Mouse (Mus musculus): ENCODE results near the gene Zmiz1. TPM values are rescaled to one million over a fixed set of nuclear protein-coding genes. Genes with fewer than 3 reads are reported as not detected.
A peak's percentile ranks its signal among the peaks of the same experiment; 100 is the strongest.

Zmiz1 gene
- polyA plus RNA-seq, 1 experiment: 27.2 TPM

GRCm38 (mm10) chr14:25607968-25608491, 149.0 kb downstream of the Zmiz1 start:
- Histone ChIP-seq H3K27ac (ENCODE audit: control insufficient read depth, insufficient read depth, low read depth, low read length, poor library complexity) (peak overlapping the region; percentile 82), H3K4me1 (ENCODE audit: control insufficient read depth, insufficient read depth, low read length) (peaks cover 7% of the 10 kb centered on the region), H3K4me3 (replicated peaks; ENCODE audit: control insufficient read depth, low read depth, low read length) (peak overlapping the region; percentile 72)
- no peak for TF ChIP-seq CTCF (IDR thresholded peaks at IDR 0.05; ENCODE audit: control insufficient read depth, insufficient read depth, low read length)
- TF ChIP-seq POLR2A (IDR thresholded peaks at IDR 0.05; ENCODE audit: borderline replicate concordance, control insufficient read depth, low read depth, low read length): peak; percentile 45; the same call in 1 of the 2 replicates
- 1% methylated on average over 53 of the region's 53 CpGs for WGBS

DNA sequence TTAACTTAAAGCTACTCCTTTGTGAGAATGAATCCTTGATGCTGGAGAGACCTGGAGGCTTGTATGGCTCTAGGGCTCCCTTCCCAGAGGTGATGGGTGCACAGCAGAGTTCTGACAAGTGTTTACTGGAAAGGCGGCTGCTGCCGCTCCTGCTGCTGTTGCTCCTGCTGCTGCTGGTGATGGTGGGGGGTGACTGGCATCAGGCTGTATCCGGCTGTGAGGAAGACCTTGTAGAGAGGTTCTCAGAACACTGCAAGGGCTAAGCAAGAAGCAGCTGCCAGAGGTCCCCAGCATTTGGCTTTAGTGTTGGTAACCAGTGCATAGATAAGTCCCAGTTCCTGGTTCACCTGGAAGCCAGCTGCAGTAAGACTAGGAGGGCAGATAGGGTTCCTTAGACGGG, 149.6 kb downstream of the Zmiz1 start:
- peaks cover 7% of the 10 kb centered on the region for H3K4me1 ChIP-seq (ENCODE audit: control insufficient read depth, insufficient read depth, low read length)
- TF ChIP-seq POLR2A (IDR thresholded peaks at IDR 0.05; ENCODE audit: borderline replicate concordance, control insufficient read depth, low read depth, low read length): no peak
- no peak for TF ChIP-seq CTCF (IDR thresholded peaks at IDR 0.05; ENCODE audit: control insufficient read depth, insufficient read depth, low read length)
- H3K27ac ChIP-seq (ENCODE audit: control insufficient read depth, insufficient read depth, low read depth, low read length, poor library complexity): peak overlapping the region; percentile 82; the same call in 1 of the 2 replicates
- 25% methylated on average over 4 of the region's 4 CpGs for WGBS
- peak overlapping the region; percentile 13 for H3K4me3 ChIP-seq (replicated peaks; ENCODE audit: control insufficient read depth, low read depth, low read length)

- Histone ChIP-seq H3K4me3 (replicated peaks; ENCODE audit: control insufficient read depth, low read depth, low read length) (no peak overlapping the region), H3K27ac (ENCODE audit: control insufficient read depth, insufficient read depth, low read depth, low read length, poor library complexity) (no peak overlapping the region), H3K4me1 (ENCODE audit: control insufficient read depth, insufficient read depth, low read length) (peaks cover 9% of the 10 kb centered on the region)
- TF ChIP-seq POLR2A (IDR thresholded peaks at IDR 0.05; ENCODE audit: borderline replicate concordance, control insufficient read depth, low read depth, low read length) (no peak), CTCF (IDR thresholded peaks at IDR 0.05; ENCODE audit: control insufficient read depth, insufficient read depth, low read length) (no peak)
- 2% methylated on average over 7 of the region's 7 CpGs for WGBS
Observed at GRCm38 (mm10) chr14:25609355-25609754, 150.4 kb downstream of the Zmiz1 start.

- TF ChIP-seq POLR2A (IDR thresholded peaks at IDR 0.05; ENCODE audit: borderline replicate concordance, control insufficient read depth, low read depth, low read length): no peak
- TF ChIP-seq CTCF (IDR thresholded peaks at IDR 0.05; ENCODE audit: control insufficient read depth, insufficient read depth, low read length): no peak
- Histone ChIP-seq H3K4me1 (ENCODE audit: control insufficient read depth, insufficient read depth, low read length) (peaks cover 14% of the 10 kb centered on the region), H3K27ac (ENCODE audit: control insufficient read depth, insufficient read depth, low read depth, low read length, poor library complexity) (no peak overlapping the region), H3K4me3 (replicated peaks; ENCODE audit: control insufficient read depth, low read depth, low read length) (no peak overlapping the region)
- 76% methylated on average over 14 of the region's 14 CpGs for WGBS
Observed at GRCm38 (mm10) chr14:25610396-25611158, 151.6 kb downstream of the Zmiz1 start.

- no peak overlapping the region for H3K27ac ChIP-seq (ENCODE audit: control insufficient read depth, insufficient read depth, low read depth, low read length, poor library complexity)
- 87% methylated on average over 9 of the region's 9 CpGs for WGBS
- no peak for TF ChIP-seq CTCF (IDR thresholded peaks at IDR 0.05; ENCODE audit: control insufficient read depth, insufficient read depth, low read length)
- no peak for TF ChIP-seq POLR2A (IDR thresholded peaks at IDR 0.05; ENCODE audit: borderline replicate concordance, control insufficient read depth, low read depth, low read length)
- peaks cover 14% of the 10 kb centered on the region for H3K4me1 ChIP-seq (ENCODE audit: control insufficient read depth, insufficient read depth, low read length)
- no peak overlapping the region for H3K4me3 ChIP-seq (replicated peaks; ENCODE audit: control insufficient read depth, low read depth, low read length)
Observed at GRCm38 (mm10) chr14:25611159-25611697, 152.2 kb downstream of the Zmiz1 start.

DNA sequence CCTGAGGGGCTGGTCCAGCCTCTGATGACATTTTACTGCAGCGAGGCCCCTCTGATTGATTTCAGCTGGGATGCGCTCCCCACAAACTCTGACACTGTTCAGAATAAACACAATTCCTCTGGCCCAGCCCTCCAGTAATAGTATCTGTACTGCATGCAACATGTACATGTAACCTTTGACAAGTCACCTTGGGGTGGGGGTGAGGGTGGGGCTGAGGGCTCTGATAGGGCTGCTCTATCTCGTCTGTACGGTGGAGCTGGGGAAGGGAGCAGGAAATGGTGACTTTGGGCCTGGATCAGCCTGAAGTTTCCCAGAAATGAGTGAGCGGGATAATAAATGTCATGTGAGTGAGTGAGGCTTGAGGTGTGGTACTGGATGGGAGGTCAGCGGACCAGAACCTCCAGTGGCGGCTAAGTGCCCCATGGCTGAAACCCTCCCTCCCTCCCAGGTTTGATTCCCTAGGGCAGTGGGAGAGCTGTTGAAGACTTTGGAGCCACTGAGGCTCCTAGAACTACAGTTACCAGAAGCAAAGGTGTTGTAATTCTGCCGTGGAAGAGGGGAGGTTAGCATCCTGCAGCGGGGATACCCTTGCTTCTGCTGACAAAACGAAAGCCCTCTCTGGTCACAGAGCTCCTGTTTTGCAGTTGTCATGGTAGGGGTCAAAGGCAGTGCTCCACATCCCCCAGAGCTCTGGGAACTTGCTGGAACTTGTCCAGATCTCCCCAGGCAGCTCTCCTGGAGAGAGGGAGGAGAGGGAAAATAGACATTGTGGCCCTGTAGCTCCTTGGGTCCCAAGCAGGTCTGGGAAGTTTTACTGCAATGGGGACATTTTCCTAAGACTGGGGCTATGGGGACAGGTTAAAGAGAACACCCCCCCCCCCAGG, 153.1 kb downstream of the Zmiz1 start:
- Histone ChIP-seq H3K4me3 (replicated peaks; ENCODE audit: control insufficient read depth, low read depth, low read length) (no peak overlapping the region), H3K27ac (ENCODE audit: control insufficient read depth, insufficient read depth, low read depth, low read length, poor library complexity) (no peak overlapping the region), H3K4me1 (ENCODE audit: control insufficient read depth, insufficient read depth, low read length) (peaks cover 14% of the 10 kb centered on the region)
- no peak for TF ChIP-seq CTCF (IDR thresholded peaks at IDR 0.05; ENCODE audit: control insufficient read depth, insufficient read depth, low read length)
- TF ChIP-seq POLR2A (IDR thresholded peaks at IDR 0.05; ENCODE audit: borderline replicate concordance, control insufficient read depth, low read depth, low read length): no peak
- 73% methylated on average over 10 of the region's 10 CpGs for WGBS

DNA sequence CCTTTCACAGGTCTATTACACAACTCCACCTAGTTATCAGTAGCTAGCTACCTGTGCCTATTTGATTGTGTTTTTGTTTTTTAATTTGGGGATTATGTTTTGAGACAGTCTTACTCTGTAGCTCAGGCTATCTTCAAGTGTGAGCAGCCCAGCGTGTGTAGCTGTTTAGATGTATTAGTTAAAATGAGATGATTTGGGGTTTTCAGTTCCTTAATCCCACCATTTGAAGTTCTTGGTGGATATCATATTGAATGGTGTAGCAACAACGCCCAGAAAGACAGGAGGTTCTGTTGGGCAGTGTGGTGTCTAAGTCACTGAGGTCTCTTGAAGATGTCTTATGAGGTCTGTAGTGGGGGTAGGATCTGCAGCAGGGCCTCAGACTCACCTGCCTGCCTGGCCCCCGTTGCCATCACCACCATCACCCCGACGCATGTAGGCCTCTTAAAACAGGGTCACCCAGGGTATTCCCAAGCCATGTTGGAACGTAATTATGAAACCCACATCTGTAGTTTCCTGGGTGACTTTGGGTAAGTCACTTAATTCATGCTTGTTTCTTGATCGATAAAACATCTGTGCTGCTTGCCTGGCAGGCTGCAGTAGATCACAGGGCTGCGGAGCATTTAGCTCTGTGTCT, 155.1 kb downstream of the Zmiz1 start:
- TF ChIP-seq POLR2A (IDR thresholded peaks at IDR 0.05; ENCODE audit: borderline replicate concordance, control insufficient read depth, low read depth, low read length): no peak
- H3K4me1 ChIP-seq (ENCODE audit: control insufficient read depth, insufficient read depth, low read length): peaks cover 9% of the 10 kb centered on the region
- 58% methylated on average over 8 of the region's 8 CpGs for WGBS
- peak overlapping the region; percentile 76 for H3K27ac ChIP-seq (ENCODE audit: control insufficient read depth, insufficient read depth, low read depth, low read length, poor library complexity)
- H3K4me3 ChIP-seq (replicated peaks; ENCODE audit: control insufficient read depth, low read depth, low read length): no peak overlapping the region
